Mouse (Mus musculus) megakaryocyte, embryonic 14.5 days (primary cell): ENCODE data around the gene Lrrtm4.

ENCODE experiments used
- FLI1 ChIP-seq: IDR thresholded peaks from 2 replicates; pipeline ENCODE4 v1.6.1; 2012; ENCODE audit warnings: low read length, inconsistent platforms, mixed read lengths
- GATA1 ChIP-seq: IDR thresholded peaks from 3 replicates; pipeline ENCODE4 v1.6.1; 2012; ENCODE audit warnings: mixed read lengths, low read length, inconsistent platforms, borderline replicate concordance

DNA sequence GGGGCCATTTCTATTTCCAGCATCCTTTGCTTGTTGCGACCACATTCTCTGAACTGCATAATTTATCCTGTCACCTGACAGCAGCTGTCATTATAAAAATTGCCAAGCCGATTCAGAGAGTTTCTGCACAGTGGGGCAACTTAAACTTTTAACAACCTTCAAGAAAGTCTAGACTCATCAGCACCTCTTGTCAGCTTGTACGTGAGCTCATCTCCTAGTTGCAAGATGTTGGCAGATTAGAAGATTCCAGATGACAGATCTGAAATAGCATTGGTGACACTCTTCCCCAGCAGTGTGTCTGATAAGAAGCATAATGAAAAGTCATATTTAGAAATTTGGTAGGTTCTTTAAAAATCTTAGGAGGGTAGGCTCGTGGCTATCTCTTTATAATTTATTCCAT, 347.9 kb downstream of the Lrrtm4 start:
- TF ChIP-seq FLI1 (no peak), GATA1 (no peak)
